Mouse (Mus musculus) T-helper 2 cell (primary cell): Measurements from ENCODE around the gene Gm28374.

Source experiments
- in situ Hi-C: fragments of 300-600 bp; cut with MboI, MseI; formaldehyde crosslinking; loops from one replicate; pipeline ENCODE4 v1.15.1; 2025; ENCODE audit warnings: high pct_unique_total_duplicates

Gm28374 gene

GRCm38 (mm10) chr19:6088841-6089240 lies 6.8 kb upstream of the Gm28374 start:
- in situ Hi-C loops: loop anchor here (10.0 kb wide), 1 partner anchor 1126 kb away; the partner anchor contains the start of gene Cox8a

GRCm38 (mm10) chr19:6085417-6085879 lies 3.4 kb upstream of the Gm28374 start:
- in situ Hi-C loops: loop anchor here (10.0 kb wide), 1 partner anchor 1129 kb away; the partner anchor contains the start of gene Cox8a

GRCm38 (mm10) chr19:6084478-6085248 lies 2.6 kb upstream of the Gm28374 start, which contains the start of the genes Zfpl1 and Cdca5:
Zfpl1 (minus strand) TSS chr19:6084956.
Cdca5 (plus strand) TSS chr19:6084983.
- in situ Hi-C loops: loop anchor here (10.0 kb wide), 1 partner anchor 1130 kb away; the partner anchor contains the start of gene Cox8a

GRCm38 (mm10) chr19:6079983-6080480 lies 2.0 kb downstream of the Gm28374 start, which contains the start of gene Tmem262:
Tmem262 (plus strand) TSS chr19:6080033.
- in situ Hi-C loops: loop anchor here (10.0 kb wide), 1 partner anchor 1135 kb away; the partner anchor contains the start of gene Cox8a

GRCm38 (mm10) chr19:6076564-6077393 lies 5.3 kb downstream of the Gm28374 start, which contains the start of gene Vps51:
Vps51 (minus strand) TSS chr19:6077231.
- in situ Hi-C loops: no loop called here

- in situ Hi-C loops: no loop called here
Observed at GRCm38 (mm10) chr19:6073889-6074288, 8.2 kb downstream of the Gm28374 start.

- in situ Hi-C loops: no loop called here
Observed at GRCm38 (mm10) chr19:6071261-6071660, 10.8 kb downstream of the Gm28374 start.

- in situ Hi-C loops: no loop called here
Observed at GRCm38 (mm10) chr19:6070571-6071250, 11.3 kb downstream of the Gm28374 start.

GRCm38 (mm10) chr19:6069851-6070250 lies 12.2 kb downstream of the Gm28374 start:
- in situ Hi-C loops: no loop called here

GRCm38 (mm10) chr19:6068951-6069350 lies 13.1 kb downstream of the Gm28374 start:
- in situ Hi-C loops: no loop called here

GRCm38 (mm10) chr19:6067724-6068415 lies 14.2 kb downstream of the Gm28374 start, which contains the start of gene Tm7sf2:
Tm7sf2 (minus strand) TSS chr19:6068373.
- in situ Hi-C loops: no loop called here

- in situ Hi-C loops: no loop called here
Observed at GRCm38 (mm10) chr19:6067011-6067723, 14.9 kb downstream of the Gm28374 start.

GRCm38 (mm10) chr19:6066571-6066970 lies 15.5 kb downstream of the Gm28374 start:
- in situ Hi-C loops: no loop called here

- in situ Hi-C loops: no loop called here
Observed at GRCm38 (mm10) chr19:6063081-6063480, 19.0 kb downstream of the Gm28374 start.

GRCm38 (mm10) chr19:6062418-6062817 lies 19.6 kb downstream of the Gm28374 start:
- in situ Hi-C loops: no loop called here

GRCm38 (mm10) chr19:6061641-6062302 lies 20.3 kb downstream of the Gm28374 start:
- in situ Hi-C loops: no loop called here

- in situ Hi-C loops: no loop called here
Observed at GRCm38 (mm10) chr19:6061021-6061533, 21.0 kb downstream of the Gm28374 start, which contains the start of gene Znhit2. Znhit2 (plus strand) TSS chr19:6061192.

- in situ Hi-C loops: loop anchor here (5.0 kb wide), 1 partner anchor 58 kb away; the partner anchor contains the start of gene Sac3d1
Observed at GRCm38 (mm10) chr19:6058966-6059365, 23.1 kb downstream of the Gm28374 start.

GRCm38 (mm10) chr19:6058513-6058912 lies 23.5 kb downstream of the Gm28374 start:
- in situ Hi-C loops: loop anchor here (5.0 kb wide), 1 partner anchor 59 kb away; the partner anchor contains the start of gene Sac3d1
